Mouse (Mus musculus): ENCODE measurements around the gene Clba1.

DNA sequence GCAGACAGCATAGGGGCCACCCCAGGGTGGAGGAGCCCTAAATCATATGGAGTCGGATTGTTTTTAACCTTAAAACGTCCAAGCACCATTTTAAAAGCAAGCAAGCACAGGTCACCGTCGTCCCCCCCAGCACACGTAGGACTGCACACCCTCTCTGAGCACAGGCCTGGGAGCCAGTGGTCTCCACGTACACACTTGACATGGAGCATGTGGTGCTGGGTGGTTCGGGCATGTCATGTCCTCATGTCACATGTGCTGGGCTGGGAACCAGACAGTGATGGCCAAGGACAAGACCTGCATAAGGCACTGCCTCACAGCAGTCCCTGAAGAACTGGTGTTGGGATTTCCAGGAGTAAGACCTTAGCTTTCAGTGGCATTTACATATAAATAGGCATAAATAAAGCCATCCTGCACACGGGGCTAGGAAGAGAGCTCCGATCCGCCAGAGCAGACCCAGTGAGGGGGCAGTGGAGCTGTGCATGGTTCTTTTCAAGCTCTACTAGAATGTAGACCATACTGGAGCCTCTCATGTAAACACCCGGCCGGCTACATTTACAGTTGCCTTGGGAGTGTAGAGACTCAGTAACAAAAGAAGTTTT is 11.8 kb downstream of the Clba1 start:
- TF ChIP-seq MYB (IDR thresholded peaks at IDR 0.05; ENCODE audit: low read depth, low read length) (no peak), CHD1 (IDR thresholded peaks at IDR 0.05; ENCODE audit: low read depth, low read length) (no peak), CTCF (IDR thresholded peaks at IDR 0.05 in 2 of 3, conservative IDR thresholded peaks at IDR 0.05 in 1 of 3; ENCODE audit: control insufficient read depth in 1 of 3, insufficient read depth in 1 of 3, low read depth in 2 of 3, low read length in 3 of 3, poor library complexity in 1 of 3, severe bottlenecking in 1 of 3) (no peak), JUND (IDR thresholded peaks at IDR 0.05; ENCODE audit: low read depth, low read length) (no peak), POLR2A (IDR thresholded peaks at IDR 0.05; ENCODE audit: control insufficient read depth in 1 of 2, insufficient read depth in 1 of 2, low read depth in 1 of 2, low read length in 2 of 2, poor library complexity in 1 of 2) (no peak), MYC (IDR thresholded peaks at IDR 0.05; ENCODE audit: low read depth, low read length) (no peak)

All from MEL (cell line).